Mouse (Mus musculus) hindbrain, embryonic 15.5 days (tissue): Measurements from ENCODE around the gene Gpr165. TPM values are rescaled to one million over a fixed set of nuclear protein-coding genes. Genes with fewer than 3 reads are reported as not detected.

Experiments
- ATAC-seq: fragments of 200-750 bp; cut with Nextera tagmentation; 2 replicates; pipeline ENCODE4 v1.8.0; 2017; ENCODE audit warnings: low read depth, moderate number of reproducible peaks, moderate TSS enrichment; ENCODE audit not compliant: low FRiP score
- H3K27ac ChIP-seq: fragments of 300-500 bp; sonication (generic); replicated peaks from 2 replicates; pipeline ENCODE4 v1.5.1; 2015; ENCODE audit warnings: mild to moderate bottlenecking, inconsistent platforms
- H3K27me3 ChIP-seq: fragments of 300-500 bp; sonication (generic); 2 replicates; pipeline ENCODE4 v1.6.1; 2015; ENCODE audit warnings: control low read depth, inconsistent platforms
- H3K36me3 ChIP-seq: fragments of 300-500 bp; sonication (generic); 2 replicates; pipeline ENCODE4 v1.6.1; 2015; ENCODE audit warnings: control low read depth, inconsistent platforms
- H3K4me1 ChIP-seq: fragments of 300-500 bp; sonication (generic); replicated peaks from 2 replicates; pipeline ENCODE4 v1.6.1; 2015; ENCODE audit warnings: control low read depth, inconsistent platforms
- H3K4me2 ChIP-seq: fragments of 300-500 bp; sonication (generic); 2 replicates; pipeline ENCODE4 v1.6.1; 2015; ENCODE audit warnings: moderate library complexity, mild to moderate bottlenecking, inconsistent platforms
- H3K4me3 ChIP-seq: fragments of 300-500 bp; sonication (generic); 2 replicates; pipeline ENCODE4 v1.5.1; 2015; ENCODE audit warnings: mild to moderate bottlenecking, inconsistent platforms
- H3K9ac ChIP-seq: fragments of 300-500 bp; sonication (generic); 2 replicates; pipeline ENCODE4 v1.6.1; 2015; ENCODE audit warnings: inconsistent platforms
- H3K9me3 ChIP-seq: fragments of 300-500 bp; sonication (generic); 2 replicates; pipeline ENCODE4 v1.6.1; 2016; ENCODE audit warnings: control low read depth, inconsistent platforms
- WGBS: fragments of 180-500 bp; shearing (Covaris S2); methylation state at CpG from one replicate; pipeline ENCODE4 v1.1.7; 2015; 5-methylcytosine and 5-hydroxymethylcytosine counted together
- polyA plus RNA-seq: library from polyadenylated mRNA; unstranded; fragments of >200 nt; fragmentation: Nextera tagmentation; extraction: Ambion mirVana; gene quantifications from 2 replicates; pipeline ENCODE4 v1.2.1, GENCODE M21; 2015

The Gpr165 gene
- 8.5 and 10.2 TPM in 2 replicates for polyA plus RNA-seq

DNA sequence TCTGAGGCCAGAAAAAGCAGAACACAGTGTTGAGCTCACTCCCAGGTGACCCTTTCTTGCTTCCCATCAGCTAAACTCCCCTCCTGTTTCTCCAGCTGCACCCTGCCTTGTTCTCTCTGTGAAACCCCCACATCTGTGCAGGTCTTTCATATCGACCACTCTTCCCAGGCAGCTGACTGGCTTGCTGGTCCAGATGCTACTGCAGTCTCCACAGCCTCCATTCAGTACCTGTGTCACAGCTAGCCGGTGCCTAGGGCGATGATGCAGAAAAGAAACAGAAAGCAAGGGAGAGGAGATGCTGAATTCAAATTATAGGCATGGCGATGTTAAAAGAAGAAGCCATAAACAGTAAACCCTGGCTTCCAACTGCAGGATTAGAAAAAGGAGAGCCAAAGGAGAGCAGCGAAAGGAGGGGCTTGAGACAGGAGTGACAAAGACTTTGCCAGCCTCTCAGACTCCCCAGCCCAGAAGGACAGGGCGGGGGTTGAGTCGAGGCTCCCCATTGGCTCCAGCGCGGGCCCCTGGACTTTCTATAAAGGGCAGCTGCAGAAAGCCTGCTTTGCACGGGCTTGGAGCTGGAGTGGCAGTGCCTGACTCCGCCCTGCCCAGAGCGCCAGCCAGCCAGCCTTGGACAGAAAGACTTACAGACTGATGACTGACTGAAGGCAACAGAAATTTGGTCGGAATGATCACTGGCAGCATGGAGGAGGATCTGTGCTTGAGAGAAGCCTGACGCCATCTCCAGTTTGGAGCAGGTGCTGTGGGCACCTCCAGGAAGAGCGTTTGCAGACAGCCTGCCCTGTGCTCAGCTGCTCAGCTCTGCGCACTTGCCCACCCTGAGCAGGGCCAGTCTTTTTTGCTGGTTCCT lies at the start of gene Gpr165:
Gene Gpr165 (plus strand): TSS at position 535 of the 868 bp plus-strand sequence.
- peak; percentile 99 for ATAC-seq
- Histone ChIP-seq H3K36me3 (no peaks in the 10 kb centered on the region), H3K9me3 (no peaks in the 10 kb centered on the region), H3K9ac (peak within 1 kb of the TSS; percentile 49), H3K27ac (peak within 1 kb of the TSS; percentile 77), H3K4me2 (peak within 1 kb of the TSS; percentile 59), H3K4me1 (no peaks in the 10 kb centered on the region), H3K4me3 (peak within 1 kb of the TSS; percentile 45), H3K27me3 (no peaks in the 10 kb centered on the region)
- 25% methylated on average over 16 of the region's 16 CpGs for WGBS

DNA sequence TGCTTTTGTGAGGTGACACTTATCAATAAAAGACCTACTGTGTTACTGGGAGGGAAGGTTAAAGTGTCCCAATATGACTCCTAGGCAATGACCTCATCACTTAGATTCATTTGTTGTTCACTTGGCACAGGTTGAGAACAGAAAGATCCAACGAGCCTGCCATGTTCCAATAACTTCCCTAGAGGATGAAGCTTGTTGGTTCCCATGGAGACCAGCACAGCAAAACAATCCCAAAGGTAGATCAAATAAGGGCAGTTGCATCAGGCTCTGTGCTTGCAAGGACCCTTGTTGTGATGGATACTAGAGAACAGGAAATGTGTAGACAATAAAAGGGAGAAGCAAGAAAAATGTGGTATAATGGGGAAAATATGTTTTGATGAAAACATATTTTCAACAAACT lies 38.4 kb upstream of the Gpr165 start:
- H3K9me3 ChIP-seq = no peaks in the 10 kb centered on the region
- no peak overlapping the region for H3K9ac ChIP-seq
- no peak overlapping the region for H3K4me3 ChIP-seq
- H3K27me3 ChIP-seq = no peaks in the 10 kb centered on the region
- no peak overlapping the region for H3K27ac ChIP-seq
- no peaks in the 10 kb centered on the region for H3K4me1 ChIP-seq
- ATAC-seq = no peak
- no peak overlapping the region for H3K4me2 ChIP-seq
- WGBS = 59% methylated on average over 1 of the region's 1 CpGs
- H3K36me3 ChIP-seq = no peaks in the 10 kb centered on the region
